Mouse (Mus musculus) urinary bladder, postnatal 36 days (tissue): ENCODE results near the gene Cntnap2.
"Not testable (repeated sequence)": the region's sequence is repeated elsewhere in the genome, so short reads cannot be mapped to it uniquely, and the experiment has no call there.

Source experiments
- DNase-seq, 2 experiments: peaks; one replicate each; pipeline ENCODE4 v3.0.0; 2022; ENCODE audit warnings: low spot score in 2 of 2, mixed read lengths in 1 of 2

The Cntnap2 gene

DNA sequence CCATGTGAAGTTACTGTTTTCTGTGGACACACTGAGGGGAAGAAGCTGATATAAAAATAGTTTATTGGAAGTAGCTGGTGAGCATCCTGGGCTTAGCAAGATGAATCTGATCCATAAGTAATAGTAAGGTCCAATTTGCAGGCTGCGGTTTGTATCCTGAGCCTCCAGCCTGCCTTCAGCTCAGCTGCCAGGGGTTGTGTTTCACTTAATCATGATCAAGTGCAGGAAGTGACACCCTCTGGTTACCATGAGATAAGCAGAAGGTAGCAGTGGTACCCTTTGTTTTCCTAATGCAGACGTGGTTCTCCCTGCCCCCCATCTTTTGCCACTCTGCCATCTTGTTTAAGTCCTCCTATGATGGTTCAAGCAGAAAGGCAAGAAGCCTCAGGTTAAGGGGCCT, 1181.2 kb downstream of the Cntnap2 start:
- DNase-seq = no peak

DNA sequence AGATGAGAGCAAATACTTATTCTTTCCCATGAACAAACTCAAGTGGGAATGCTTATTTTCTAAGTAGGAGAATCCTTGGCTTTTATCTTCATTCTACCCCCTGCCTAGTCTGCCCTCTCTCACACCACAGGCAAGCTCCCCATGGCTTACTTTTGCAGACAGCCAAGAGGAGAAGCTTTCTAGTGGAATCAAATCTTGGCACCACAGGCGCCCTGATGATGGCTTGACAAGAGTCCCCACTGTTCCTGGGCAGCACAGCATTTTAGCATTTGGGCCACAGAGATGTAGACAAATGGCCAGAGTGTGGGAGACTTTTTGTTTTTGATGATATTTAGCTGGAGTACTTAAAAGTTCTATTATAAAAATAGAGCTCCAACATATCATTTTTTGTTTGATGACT, 1204.0 kb downstream of the Cntnap2 start:
- DNase-seq = no peak

DNA sequence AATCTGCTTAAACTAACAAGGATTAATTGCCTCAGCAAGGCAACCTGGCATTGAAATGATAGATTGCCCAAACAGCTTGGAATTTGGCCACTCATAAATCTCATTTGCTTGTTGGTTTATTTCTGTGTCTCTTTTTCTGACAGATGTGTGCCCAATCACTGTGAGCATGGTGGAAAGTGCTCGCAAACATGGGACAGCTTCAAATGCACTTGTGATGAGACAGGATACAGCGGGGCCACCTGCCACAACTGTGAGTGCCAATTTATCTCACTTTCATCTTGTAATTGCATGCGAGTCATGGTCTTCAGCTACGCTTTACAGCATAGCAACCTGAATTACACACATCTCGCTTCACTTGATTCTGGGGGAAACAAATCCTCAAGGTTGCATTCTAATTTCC, 1287.8 kb downstream of the Cntnap2 start:
- DNase-seq = no peak

DNA sequence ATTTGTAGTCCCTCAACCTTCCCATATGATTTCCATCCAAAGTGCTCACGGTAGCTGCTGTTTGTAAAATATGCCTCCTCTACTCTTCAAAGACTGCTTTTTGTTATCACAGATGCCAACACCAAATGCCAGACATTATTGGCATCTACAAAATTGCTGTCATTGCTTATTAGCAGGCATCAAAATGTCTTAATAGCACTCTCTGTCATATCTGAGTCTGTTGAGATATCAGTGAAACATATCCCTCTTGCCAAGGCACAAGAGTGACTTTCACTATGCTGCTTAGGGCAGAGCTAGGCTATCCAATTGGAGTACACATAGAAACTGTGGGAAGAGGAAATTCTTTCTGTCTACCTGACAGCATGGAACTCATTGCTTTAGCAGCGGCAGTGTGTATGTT, 1301.9 kb downstream of the Cntnap2 start:
- no peak for DNase-seq

DNA sequence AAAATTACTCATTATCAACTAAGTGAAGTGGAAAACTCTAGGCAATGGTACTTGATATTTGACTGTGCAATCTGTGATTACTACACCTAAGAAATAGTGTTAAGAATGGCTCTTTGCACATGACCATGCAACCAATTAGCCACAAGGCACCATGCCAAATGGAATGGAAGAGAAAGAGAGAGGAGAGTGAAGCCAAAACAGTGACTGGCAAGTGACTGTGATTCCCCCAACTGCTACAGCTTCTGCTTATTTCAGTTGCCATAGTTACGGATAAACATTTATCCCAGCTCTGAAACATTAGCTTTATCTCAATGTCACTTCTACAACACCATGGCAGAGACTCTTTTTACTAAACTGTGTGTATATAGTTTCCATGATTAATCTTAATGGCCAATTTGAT, 1303.0 kb downstream of the Cntnap2 start:
- no peak for DNase-seq

DNA sequence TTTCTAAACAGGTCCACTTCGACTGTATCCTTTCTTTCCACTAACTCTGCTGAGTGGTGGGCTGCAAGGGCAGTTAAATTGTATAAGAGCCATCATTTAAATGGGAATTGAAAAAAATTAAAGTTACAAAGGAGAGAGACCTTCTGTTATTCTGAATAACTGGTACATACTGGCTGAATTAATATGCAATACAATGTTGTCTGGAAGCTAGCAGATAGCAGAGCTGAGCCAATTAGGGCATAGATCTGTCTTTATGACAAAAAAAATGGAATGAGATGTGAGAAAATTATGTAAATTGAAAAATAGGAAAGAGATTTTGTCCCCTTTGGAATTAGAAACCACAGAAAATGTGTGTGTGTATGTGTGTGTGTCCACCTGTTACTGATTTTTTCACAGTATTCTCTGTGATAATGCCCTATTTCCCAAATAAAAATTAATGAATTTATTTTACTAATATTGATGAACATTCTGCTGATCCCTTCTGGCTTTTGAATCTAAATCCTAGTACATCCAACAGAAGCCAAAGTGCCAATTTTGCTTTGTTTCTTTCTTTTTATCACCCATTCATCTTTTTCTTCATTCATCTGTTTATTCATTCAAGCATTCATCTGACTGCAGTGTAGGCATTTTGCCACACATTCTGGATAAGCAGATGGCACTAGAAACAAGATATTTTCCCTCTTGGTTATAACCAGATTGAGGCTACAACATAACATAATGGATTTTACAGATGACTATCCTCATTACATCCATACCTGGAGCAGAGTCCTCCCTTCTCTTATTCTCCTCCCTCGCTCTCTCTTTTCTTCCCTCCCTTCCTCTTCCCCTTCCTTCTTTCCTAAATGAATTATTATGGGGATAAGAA, 1339.8 kb downstream of the Cntnap2 start:
- DNase-seq = no peak

DNA sequence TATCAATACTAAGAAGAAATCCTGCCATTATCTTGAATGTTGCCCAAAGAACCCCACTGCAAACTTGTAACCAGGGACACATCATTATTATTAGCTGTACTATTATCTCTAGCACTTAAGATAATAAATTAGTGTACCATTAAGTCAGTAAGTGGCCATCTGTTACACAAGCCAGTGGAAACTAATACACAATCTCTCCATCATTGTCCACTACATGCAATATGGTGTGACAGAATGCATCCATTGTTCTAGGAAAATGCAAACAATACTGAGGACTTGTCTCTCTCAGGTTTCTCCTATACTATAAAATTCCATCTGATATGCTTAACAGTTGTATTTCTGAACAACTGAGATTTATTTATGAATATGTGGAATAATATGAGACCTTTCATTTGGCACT, 1355.0 kb downstream of the Cntnap2 start:
- no peak for DNase-seq

DNA sequence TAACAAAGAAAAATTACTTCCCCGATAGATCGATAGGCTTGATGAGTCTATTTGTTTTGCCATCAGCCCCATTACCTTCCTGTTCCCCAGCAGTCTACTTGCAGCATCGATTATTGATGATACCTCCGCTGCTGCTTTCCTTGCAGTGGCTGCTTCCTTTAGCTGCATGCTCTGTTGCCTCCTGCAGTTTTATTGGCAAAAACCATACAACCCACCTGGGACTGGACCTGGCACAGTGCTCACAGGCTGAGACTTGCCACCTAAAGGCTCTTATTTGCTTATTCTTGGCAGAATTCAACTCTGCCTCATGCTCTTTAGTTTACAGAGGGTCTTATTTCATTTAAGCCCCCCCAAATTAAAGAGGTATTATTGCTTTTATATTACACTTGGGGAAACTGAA, 1355.4 kb downstream of the Cntnap2 start:
- no peak for DNase-seq

DNA sequence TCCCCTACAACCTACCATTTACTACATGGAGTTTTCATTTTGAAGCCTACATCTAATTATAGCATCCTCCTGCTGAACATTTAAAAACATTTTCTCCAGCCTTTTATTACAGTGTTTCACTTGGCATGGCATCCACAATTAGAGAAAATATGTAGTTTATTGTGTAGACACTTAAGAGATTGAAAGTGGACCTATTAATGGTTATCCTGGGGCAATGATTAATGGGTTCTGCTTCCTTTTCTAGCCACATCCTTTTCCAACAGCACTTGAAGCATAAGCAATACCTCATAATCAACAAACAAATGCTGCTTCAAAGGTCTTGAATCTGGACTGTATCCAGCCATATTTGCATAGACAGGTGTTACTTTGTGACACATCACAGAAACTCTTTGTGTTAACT, 1360.7 kb downstream of the Cntnap2 start:
- no peak for DNase-seq

DNA sequence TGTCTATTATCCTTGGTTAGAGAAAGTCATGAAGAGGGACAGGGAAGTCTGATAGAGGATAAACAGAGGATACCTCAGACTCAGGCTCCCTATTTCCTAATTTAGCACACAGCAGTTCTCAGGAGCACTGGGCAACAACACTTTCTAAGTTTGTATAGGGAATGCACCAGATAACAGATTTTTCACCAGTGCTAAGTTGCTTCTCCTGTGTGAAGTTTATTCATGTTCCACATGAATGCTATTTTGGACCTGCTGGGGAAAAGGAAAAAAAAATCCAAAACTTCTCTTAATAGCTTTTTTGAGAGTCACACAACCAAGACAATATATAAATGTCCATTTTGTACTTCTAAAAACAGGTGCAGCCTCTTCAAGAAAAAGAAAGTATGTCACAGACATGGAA, 1361.2 kb downstream of the Cntnap2 start:
- no peak for DNase-seq

DNA sequence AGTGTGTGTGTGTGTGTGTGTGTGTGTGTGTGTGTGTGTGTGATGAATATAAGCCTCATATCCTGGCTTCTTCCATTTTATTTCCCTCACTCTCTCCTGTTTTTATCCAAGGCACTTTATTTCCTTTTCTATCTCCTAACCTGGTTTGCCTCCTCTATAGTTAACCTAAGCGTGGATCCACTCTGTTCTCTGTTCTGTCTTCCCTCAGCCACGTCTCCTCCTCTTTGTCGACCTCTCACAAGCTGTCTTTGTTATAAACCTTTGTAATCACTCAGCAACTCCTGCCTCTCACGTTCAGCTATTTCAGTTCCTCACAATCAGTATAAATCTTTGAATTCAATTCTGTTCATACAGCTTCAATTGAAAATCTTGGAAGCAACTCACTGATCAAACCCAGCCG, 1369.1 kb downstream of the Cntnap2 start:
- DNase-seq = no peak

DNA sequence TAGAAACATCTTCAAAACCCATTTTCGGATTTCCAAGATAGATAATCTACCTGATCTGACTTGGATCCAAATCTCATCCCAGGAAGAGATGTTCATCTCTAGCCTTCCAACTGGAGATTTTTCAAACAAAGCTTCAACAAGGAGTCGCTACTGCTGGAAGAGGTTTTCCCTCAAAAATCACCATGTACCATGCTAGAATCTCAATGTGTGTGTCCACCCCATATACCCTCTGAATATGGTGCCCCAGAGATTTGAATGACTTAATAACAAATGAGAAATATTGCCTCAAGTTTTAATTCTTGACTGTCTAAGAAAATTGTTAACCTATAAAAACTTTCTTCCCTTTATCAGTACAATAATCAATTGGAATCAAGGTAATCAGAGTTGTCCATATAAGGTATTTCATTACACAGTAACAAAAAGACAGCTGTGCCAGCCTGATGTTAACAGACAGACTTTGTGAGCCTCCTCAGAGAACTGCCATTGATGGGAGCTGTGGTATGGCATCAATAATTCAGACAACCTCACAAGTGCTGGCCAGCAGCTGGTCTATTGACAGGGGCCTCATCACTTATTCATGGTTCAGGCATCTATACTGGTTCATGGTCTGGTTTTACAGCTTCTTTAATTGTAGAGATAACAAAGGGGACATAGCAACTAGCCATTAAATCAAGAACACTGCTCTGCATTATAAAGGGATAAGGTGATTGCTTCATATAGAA, 1391.9 kb downstream of the Cntnap2 start:
- DNase-seq = no peak

DNA sequence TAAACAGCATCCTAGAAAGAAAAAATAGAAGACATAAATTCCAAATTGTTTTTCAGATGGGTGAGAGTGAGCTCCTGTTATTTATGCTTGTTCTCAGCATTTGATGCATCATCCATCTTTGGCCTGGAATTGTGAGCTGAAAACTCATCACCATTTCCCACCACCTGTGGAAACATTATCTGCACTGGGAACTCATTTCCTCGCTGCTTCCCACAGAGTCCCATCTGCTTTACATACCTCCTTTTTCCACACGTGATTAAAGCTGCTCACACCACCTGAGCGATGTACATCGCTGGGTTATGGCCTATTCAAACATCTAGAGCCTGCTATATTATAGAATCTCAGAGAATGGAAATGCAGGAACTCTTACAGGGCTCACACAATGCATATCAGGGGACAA, 1413.5 kb downstream of the Cntnap2 start:
- no peak for DNase-seq

DNA sequence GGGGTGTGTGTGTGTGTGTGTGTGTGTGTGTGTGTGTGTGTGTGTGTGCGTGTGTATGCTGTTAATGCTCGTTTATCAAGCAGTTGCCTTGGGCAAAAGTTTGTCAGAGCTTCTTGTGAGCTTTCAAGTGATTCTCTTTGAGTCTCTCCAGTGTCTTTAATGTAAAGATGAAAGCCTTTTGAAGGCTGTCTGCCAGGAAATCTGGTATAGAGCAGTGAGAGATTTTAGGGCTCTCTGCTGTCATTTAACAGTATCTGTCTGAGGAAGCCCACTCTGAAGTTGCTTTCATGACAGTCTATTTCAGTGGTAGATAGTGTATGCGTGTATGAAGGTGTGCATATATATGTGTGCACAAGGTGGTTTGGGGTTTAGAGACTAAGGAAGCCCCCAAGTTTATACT, 1425.2 kb downstream of the Cntnap2 start:
- no peak for DNase-seq

DNA sequence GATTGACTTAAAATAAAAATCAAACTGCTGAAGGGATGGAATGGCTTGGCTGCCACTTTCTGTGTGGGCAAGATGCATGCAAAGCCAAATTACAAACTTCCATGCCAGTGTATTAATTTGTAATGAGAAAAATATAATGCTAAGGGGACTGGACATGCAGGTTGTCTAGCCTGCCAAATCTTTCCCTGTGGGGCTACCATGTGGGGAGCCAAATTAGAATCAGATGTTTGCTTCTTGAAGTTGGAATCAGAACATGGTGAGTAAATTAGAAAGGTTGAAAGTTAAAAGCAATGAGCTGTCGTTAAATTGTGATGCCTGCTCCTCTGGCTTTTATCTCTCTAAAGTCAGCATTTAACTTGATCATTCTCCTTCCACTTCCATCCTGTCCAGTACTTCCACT, 1443.6 kb downstream of the Cntnap2 start:
- no peak for DNase-seq

DNA sequence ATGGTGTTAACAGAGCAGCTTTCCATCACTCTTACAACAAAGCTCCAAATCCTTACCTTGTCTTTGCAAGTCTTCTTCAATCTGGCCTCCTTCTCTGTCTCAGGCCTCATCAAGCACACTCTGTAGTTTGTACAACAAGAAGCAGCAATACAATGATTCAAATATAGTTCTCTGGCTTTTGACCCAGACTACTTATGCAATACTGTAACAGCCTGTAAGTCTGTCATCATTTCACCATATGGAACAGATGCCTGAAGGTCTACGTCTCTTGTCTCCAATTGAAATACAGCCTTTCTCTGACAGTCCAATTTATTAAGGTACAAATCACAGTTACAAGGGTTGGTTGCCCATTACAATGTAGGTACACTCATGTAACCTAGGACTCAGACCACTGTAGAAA, 1453.7 kb downstream of the Cntnap2 start:
- no peak for DNase-seq

DNA sequence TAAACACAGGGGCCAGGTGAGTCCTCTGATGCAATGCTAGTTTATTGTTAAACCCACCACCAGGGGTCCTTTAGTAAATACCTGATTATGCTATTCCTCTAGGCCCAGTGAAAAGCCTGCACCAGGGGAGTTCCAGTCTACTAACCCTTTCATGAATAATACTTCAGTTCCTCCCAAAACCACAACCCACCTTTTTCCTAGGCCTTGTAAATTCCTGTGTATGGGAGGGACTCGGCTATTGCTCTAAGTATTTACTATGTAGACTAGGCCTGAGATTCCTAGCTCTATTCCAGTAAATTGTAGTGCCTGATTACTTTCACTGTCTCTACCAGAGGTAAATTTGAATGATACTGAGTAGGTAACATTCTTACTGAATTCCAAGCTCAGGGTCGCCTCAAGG, 1478.4 kb downstream of the Cntnap2 start:
- DNase-seq = not testable (repeated sequence)

DNA sequence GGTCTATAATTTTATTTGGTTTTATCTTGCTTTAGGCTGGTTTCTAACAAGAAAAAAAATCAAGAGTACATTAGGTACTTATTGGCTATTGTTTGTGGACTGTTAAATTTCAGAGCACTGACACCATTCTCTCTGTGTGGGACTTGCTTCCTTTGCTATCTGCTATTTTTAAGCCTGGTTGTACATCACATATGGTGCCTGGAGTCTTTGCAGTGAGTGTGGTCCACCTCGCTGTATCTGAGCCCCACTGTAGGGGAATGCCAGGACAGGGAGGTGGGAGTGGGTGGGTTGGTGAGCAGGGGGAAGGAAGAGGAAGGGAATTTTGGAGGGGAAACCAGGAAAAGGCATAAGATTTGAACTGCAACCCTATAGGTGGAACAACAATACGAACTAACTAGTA, 1504.3 kb downstream of the Cntnap2 start:
- DNase-seq = no peak

DNA sequence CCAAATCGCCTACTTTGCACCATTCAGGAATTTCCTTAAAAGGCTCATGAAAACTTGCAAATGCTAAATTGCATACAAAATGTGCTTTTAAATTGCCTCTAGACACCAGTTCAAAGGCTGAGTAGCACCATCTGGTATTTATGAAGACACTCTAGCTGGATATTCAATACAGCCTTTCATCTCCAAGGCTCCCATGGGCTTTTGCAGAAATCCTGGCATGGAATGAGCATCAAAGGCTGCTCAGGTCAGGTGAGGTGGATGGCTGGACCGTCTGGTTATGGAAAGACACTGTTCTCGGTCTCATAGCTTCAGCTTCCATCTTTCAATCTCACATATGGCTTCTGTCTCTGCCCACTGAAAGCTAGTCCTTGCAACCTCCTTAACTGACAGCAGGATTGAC, 1515.9 kb downstream of the Cntnap2 start:
- DNase-seq = no peak

DNA sequence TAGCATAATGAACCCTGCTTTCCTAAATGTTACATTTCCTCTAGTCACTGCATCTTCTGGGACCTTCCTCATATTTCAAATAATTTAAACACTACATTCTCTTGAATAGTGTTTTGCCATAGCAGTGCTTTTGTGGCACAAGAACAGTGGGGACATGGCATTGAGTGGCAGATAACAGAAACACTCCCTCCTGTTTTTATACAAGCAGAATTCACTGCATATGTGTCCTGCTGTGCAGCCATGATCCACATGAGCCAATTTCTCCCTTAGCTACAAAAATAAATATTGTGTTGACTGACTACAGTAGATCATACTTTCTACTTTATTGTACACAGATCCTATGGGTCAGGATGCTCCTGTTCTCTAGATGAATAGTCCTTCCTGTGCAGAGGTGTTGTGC, 1553.2 kb downstream of the Cntnap2 start:
- DNase-seq = no peak

DNA sequence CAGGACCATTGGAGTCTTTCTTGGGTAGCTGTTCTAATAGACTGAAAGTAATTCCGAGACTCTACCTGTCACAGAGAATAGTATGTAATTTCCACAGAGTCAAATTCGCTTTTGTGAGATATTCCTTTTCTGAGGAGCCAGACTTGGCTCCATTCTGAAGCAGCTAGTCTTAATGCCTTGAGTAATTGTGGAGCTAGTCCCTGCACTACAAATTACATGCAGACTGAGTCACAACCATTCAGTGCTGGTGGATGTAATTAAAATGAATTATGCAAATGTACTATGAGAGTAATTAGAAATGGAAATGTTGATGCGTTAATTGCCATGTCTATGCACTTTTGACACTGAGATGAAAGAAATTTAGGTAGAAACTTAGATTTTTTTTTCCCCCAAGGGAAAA, 1553.7 kb downstream of the Cntnap2 start:
- no peak for DNase-seq

DNA sequence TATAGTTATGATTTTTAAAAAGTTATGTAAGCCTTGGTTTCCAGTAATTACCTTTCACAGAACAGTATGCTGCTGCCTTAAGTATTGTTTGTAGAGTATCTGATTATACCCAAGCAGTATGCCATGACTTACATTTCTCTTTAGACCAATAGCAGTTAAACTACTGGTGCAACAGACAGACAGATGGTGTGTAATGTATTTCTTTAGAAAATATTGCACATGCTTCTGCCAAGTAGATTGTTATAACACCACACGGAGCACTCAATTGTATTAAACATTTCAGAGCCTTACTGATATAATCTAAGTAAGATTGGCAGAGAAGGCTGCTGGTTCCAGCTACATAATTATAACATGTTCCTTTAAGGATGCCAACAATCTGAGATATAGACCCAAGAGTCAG, 1609.9 kb downstream of the Cntnap2 start:
- DNase-seq = no peak

DNA sequence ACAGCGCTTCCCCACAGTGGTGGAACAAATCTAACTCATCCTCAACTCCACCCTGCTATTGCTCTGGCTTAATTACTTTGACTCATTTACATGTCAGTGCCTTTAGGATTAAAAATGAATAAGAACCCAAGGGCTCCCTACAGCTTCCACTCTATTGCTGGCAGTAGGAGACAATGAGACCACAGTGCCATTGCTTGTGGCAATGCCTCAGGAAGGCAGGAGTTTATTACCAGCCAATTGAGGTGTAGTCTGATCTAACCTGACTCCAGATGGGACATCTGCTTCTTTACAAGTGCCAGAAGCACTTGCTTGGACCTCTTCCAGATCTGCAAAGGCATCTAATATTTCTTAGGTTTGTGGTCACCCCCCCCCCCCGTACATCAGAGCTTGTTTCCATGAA, 1615.9 kb downstream of the Cntnap2 start:
- DNase-seq = no peak
